Mouse (Mus musculus) testis, adult 2 months (tissue): ENCODE measurements around the gene Gm37419. TPM values are rescaled to one million over a fixed set of nuclear protein-coding genes. Genes with fewer than 3 reads are reported as not detected.

ENCODE experiments used
- H3K27ac ChIP-seq: fragments of 200-500 bp; 2 replicates; pipeline ENCODE4 v1.5.1; 2012; ENCODE audit warnings: low read depth, low read length; ENCODE audit not compliant: control insufficient read depth, insufficient read depth
- H3K27me3 ChIP-seq: fragments of 200-500 bp; 2 replicates; pipeline ENCODE4 v1.6.1; 2012; ENCODE audit warnings: mild to moderate bottlenecking, low read length, moderate library complexity; ENCODE audit not compliant: control insufficient read depth, insufficient read depth
- H3K36me3 ChIP-seq: fragments of 200-500 bp; 2 replicates; pipeline ENCODE4 v1.6.1; 2012; ENCODE audit warnings: mild to moderate bottlenecking, low read length; ENCODE audit not compliant: control insufficient read depth, insufficient read depth
- H3K4me1 ChIP-seq: fragments of 200-500 bp; 2 replicates; pipeline ENCODE4 v1.6.1; 2012; ENCODE audit warnings: low read length; ENCODE audit not compliant: control insufficient read depth, insufficient read depth
- H3K4me3 ChIP-seq: fragments of 200-500 bp; 2 replicates; pipeline ENCODE4 v1.5.1; 2012; ENCODE audit warnings: low read depth, mild to moderate bottlenecking, low read length, moderate library complexity, mixed read lengths; ENCODE audit not compliant: control insufficient read depth
- CTCF ChIP-seq: fragments of 200-500 bp; IDR thresholded peaks from 2 replicates; pipeline ENCODE4 v1.5.1; 2012; ENCODE audit warnings: low read depth, mild to moderate bottlenecking, inconsistent platforms, low read length, moderate library complexity; ENCODE audit not compliant: control insufficient read depth, insufficient read depth, insufficient replicate concordance
- POLR2A ChIP-seq: fragments of 200-500 bp; IDR thresholded peaks from 2 replicates; pipeline ENCODE4 v1.6.1; 2012; ENCODE audit warnings: low read depth, mild to moderate bottlenecking, inconsistent platforms, low read length, moderate library complexity; ENCODE audit not compliant: control insufficient read depth
- polyA plus RNA-seq: library from polyadenylated mRNA; depleted of rRNA; stranded (reverse); fragments of >200 nt; gene quantifications from 2 replicates; pipeline ENCODE4 v1.2.3, GENCODE M21; 2012; rRNA removed

Gene Gm37419
- polyA plus RNA-seq: not detected in 2 replicates

GRCm38 (mm10) chr16:23988466-23989208, at the start of gene Gm37419, which contains the start of gene Bcl6:
Gene Gm37419 (plus strand): TSS chr16:23988482.
Gene Bcl6 (minus strand): TSS chr16:23988852.
- Histone ChIP-seq H3K4me1 (peaks cover 11% of the 10 kb centered on the region), H3K27ac (peak within 1 kb of the TSS; percentile 79)
- TF ChIP-seq CTCF (no peak), POLR2A (peak; percentile 62; the same call in 1 of the 2 replicates)

DNA sequence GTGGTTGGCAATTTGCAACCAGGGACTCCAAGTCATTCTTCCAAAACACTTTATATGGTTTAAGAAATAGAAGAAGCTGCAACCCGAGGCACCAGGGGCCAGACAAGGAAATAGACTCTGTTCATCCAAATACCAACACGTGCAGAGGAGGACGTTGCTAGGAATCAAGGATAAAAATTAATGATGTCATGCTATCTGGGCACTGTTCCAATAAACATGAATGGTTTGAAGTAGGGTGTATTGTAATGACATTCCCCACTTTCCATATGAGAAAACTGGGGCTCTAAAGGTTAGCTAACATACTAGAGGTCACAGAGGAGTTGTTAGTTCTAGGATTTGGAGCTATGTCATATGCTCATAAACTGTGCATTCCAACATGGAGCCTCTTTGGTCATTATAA, 43.5 kb upstream of the Gm37419 start:
- H3K27me3 ChIP-seq: no peaks in the 10 kb centered on the region
- H3K4me1 ChIP-seq: no peaks in the 10 kb centered on the region
- H3K27ac ChIP-seq: no peak overlapping the region
- TF ChIP-seq POLR2A (no peak), CTCF (no peak)
- no peak overlapping the region for H3K4me3 ChIP-seq
- H3K36me3 ChIP-seq: no peaks in the 10 kb centered on the region

More at GRCm38 (mm10) chr16:23988466-23989208, at the start of gene Gm37419, which contains the start of gene Bcl6:
- Histone ChIP-seq H3K4me3 (peak within 1 kb of the TSS; percentile 79), H3K27me3 (peaks cover 8% of the 10 kb centered on the region), H3K36me3 (no peaks in the 10 kb centered on the region)

DNA sequence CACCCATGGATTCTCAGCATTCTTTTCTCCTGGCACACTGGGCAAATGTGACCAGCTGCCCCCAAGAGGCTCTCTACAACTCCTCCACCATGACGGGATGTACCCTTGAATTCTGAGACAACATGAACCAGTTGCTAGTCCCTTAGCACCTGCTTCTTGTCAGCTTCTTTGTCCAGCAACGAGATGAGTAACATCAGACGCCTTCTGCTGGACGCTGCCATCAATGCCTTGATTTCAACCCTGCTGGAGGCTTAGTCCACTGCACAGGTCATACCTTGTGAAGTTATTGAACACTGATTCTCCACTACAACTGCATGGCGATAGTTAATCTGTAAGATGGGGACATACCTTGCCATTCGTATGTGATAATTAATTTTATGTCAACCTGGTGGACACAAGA, 40.6 kb upstream of the Gm37419 start:
- TF ChIP-seq CTCF (no peak), POLR2A (no peak)
- no peak overlapping the region for H3K4me3 ChIP-seq
- no peak overlapping the region for H3K27ac ChIP-seq
- no peaks in the 10 kb centered on the region for H3K4me1 ChIP-seq
- H3K36me3 ChIP-seq: no peaks in the 10 kb centered on the region
- no peaks in the 10 kb centered on the region for H3K27me3 ChIP-seq

DNA sequence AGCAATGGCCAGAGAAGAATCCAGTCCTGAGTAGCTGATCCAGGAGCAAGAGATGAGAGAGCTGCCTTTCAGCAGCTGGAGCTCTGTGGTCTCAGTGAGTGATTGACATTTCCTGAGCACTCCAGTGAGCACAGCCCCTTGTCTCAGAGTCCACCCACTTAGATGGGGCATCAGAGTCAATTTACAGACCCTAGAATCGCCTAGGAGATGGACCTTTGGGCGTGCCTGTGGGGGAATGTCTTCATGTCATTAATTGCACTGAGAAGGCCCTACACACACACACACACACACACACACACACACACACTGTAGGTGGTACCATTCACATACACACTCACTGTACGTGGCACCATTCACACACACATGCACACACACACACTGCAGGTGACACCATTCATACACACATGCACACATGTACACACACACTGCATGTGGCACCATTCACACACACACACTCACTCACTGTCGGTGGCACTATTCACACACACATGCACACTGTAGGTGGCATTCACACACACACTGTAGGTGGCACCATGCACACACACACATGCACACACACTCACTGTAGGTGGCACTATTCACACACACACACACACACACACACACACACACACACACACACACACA, 36.1 kb upstream of the Gm37419 start:
- no peak for TF ChIP-seq POLR2A
- no peak for TF ChIP-seq CTCF
- no peaks in the 10 kb centered on the region for H3K4me1 ChIP-seq
- H3K4me3 ChIP-seq: no peak overlapping the region
- no peak overlapping the region for H3K27ac ChIP-seq
- H3K36me3 ChIP-seq: no peaks in the 10 kb centered on the region
- no peaks in the 10 kb centered on the region for H3K27me3 ChIP-seq

GRCm38 (mm10) chr16:23953189-23953958, 34.9 kb upstream of the Gm37419 start:
- Histone ChIP-seq H3K27ac (no peak overlapping the region), H3K36me3 (no peaks in the 10 kb centered on the region), H3K4me1 (no peaks in the 10 kb centered on the region), H3K27me3 (no peaks in the 10 kb centered on the region), H3K4me3 (no peak overlapping the region)
- TF ChIP-seq CTCF: peak; percentile 47; the same call in 1 of the 2 replicates
- TF ChIP-seq POLR2A: no peak

DNA sequence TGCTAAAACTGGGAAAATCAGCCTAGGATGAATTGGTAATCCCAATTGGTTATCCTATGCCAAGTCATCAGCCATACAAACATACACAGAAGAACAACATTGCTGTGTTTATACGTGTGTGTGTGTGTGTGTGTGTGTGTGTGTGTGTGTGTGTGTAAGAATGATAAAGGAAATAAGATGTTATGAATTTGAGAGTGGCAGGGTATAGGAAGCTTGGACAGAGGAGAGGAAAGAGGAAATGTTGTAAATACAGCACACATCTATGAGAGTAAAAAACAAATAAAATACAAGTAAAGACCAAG, 34.4 kb upstream of the Gm37419 start:
- no peak overlapping the region for H3K27ac ChIP-seq
- TF ChIP-seq POLR2A (no peak), CTCF (no peak)
- no peaks in the 10 kb centered on the region for H3K36me3 ChIP-seq
- no peaks in the 10 kb centered on the region for H3K27me3 ChIP-seq
- H3K4me3 ChIP-seq: no peak overlapping the region
- H3K4me1 ChIP-seq: no peaks in the 10 kb centered on the region

- H3K4me1 ChIP-seq: no peaks in the 10 kb centered on the region
- H3K4me3 ChIP-seq: no peak overlapping the region
- no peak overlapping the region for H3K27ac ChIP-seq
- TF ChIP-seq POLR2A (no peak), CTCF (no peak)
- no peaks in the 10 kb centered on the region for H3K36me3 ChIP-seq
- no peaks in the 10 kb centered on the region for H3K27me3 ChIP-seq
Observed at GRCm38 (mm10) chr16:23958938-23959337, 29.3 kb upstream of the Gm37419 start.
